Mouse (Mus musculus): Measurements from ENCODE around the gene Slc23a2.

Slc23a2 gene

DNA sequence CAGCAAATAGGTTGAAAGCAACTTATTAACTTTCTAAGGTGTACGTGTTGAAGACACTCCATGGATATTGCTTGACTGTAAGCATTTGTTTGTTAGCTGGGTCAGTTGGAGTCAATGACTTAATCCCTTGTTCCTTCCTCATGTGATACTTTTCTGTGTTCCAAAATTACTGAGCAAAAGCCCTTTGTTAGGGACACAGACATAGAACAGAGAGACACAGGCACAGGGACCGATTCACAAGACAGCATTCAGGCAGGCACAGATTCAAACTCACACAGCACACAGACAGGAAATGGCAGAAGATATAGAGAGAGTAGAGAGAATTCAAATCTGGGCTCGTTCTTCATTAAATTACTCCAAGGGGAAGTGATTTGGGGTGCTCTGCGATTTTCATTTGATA lies 97.5 kb downstream of the Slc23a2 start:
- no peak for DNase-seq (ENCODE audit: low read depth)

DNA sequence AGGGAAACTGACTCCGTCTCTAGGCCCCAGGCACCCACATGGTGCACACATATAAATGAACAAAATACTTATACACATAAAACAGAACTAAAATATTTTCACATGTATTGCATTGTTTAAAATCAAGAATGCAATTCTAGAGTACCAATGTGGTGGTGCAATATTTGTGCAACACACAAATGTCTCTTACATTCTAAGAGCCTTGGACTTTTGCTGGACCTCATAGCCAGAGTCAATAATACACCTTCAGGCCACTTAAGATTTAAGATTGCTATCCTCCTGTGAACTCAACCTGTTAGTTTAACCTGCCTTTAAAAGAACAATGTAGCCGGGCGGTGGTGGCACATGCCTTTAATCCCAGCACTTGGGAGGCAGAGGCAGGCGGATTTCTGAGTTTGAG lies 98.2 kb downstream of the Slc23a2 start:
- DNase-seq (ENCODE audit: low read depth): no peak

DNA sequence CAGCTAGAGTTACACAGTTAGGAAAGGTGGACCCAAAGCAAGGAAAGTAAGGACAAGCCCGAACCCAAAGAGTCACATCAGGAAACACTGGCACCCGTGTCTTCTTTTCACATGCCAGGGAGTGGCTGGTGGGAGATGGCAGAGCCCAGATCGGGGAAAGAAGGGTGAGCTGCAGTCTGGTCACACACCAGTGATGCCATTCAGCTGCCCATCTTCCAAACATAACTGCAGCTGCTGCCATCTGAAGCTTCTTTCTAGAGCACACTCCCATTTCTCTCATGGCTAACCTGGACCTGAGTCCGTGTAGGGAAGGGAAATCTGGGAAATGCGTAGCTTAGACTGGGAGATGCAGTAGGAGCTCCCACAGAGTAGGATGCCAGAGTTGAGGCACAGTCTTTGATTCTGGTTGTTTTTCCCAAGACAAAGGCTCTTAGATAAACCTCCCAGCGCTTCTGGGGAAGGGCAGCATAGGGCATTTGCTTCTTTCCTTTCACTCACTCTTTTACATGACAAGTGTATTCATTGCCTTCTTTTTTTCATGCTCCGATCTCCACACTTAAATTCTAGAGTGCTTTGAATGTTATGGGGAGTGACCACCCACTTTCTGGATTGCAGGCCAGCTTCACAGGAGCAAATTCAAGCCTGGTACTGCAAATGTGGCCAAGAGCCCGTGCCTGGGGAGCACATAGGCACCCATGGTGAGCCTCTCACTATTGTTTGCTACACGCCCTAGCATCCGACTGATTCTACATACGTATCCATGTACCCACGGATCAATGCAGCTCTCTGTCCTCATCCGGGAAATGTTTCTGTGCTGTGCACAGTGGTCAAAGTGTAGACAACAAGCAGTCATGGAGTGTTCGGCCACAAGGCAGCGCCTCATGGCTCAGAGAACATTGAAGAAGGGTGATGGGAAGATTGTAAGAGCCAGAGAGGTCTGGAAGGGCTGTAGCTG lies 100.3 kb downstream of the Slc23a2 start:
- no peak for DNase-seq (ENCODE audit: low read depth)

DNA sequence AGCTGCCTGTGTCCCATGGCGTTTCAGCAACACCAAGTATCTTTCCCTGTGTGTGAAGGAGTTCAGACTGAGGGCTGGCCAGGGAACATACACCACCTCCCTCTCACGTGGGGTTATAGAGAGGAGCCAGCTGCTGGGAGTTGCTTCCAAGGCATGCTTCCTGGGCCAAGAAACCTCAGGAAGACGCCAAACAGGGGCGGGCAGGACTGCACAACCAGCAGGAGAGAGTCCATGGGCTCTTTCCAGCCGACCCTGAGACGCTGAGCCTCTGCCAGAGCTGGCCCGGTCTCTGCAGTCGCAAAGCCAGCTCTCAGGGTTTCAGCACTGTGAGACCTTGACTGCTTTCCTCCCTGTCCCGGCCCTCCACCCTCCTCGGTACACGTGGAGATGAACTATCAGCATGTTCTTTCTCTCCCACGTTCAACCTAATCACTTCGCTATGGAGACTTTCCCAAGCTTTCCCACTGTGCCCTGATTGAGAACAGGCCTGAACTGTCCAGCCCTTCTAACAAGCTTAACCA lies 101.7 kb downstream of the Slc23a2 start:
- no peak for DNase-seq (ENCODE audit: low read depth)

DNA sequence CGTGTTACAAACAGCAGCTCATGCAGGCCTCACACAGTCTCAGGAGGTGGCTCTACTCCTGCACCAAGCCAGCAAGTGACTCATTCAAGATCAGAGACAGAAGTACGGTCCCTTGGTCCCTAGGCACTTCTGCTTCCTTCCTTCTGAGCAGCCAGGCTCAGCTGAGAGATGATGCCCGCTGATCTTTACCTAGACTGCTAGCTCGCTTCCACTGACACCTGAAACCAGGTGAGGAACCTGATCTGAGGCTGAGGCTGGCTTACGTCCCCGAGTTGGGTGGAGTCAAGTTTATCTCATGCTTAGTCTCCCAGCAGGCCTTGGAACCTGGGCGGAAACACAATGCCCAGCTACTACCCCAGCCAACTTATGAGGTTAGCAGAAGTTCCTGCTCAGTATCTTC lies 105.0 kb downstream of the Slc23a2 start:
- DNase-seq (ENCODE audit: low read depth): no peak

DNA sequence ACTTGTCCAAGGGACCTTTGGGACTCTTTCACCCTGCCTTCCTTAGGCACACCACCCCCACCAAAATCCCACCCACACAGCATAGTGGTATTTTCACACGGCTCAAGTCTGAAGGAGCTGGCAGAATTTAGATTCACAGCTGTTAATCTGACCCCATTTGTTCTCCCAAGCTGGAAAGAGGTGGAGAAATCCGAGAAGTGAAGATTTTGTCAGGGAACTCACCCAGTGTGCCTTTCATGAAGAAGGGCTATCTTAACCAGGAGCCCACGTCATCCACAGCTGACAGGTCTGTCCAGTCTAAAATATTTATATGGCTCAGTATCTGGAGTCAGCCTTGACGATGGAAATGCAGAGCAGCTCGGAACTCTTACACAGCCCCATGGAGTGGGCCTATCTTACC lies 108.6 kb downstream of the Slc23a2 start:
- no peak for DNase-seq (ENCODE audit: low read depth)

DNA sequence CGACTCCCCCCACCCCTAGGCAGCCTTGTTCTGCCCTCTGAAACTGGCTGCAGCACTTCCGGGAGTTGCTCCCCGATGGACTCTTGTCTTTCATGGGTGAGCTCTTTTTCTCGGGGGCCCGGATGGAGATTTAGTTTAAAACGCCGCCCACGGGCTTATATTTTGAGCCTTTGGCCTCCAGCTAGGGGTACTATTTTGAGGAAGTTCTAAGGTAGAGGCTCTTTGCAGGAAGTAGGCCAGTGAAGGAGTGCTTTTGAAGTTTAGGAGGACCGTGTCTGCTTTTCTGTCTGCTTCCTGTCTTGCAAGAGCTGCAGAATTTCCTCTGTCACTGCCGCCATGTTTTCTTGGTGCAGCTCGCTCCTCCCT lies 109.5 kb downstream of the Slc23a2 start:
- DNase-seq (ENCODE audit: low read depth): no peak

DNA sequence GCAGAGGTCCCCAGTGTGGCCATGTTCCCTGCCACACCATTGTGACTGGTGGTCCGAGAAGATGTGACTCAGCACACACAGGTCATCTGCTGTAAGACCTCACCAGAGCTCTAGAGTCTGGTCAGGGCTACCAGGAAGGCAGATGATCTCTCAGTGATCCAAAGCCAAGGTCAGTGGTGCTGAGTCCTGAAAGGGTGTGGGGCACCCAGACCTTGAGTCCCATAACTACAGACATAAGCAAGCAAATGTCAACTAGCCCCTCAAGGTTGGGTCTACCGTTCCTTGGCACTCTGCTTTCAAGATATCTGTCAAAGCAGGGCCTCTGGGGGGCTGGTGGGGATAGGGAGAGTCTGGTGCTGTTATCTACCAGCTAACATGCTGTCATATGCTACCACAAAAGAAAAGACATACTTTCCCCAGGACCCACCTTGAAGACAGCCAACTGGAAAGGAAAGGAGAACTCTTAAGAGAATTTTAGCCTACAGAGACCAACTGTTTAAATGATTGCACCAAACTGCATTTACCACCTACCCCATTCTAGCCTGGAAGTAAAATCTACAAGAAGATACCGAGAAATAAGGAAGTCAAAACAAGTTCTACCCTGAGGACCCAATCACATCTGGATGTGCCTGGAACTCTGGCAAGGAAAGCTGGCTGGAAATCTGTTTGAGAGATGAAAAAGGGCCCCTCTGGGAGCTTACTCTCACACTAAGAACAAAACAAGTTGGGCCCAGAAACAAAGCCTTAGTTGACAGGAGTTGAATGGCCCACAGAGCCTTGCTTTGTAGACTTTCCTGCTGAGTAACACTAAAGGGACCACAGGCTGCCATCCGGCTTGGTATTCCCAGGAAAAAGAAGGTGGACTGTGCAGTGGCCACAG lies 110.1 kb downstream of the Slc23a2 start:
- no peak for DNase-seq (ENCODE audit: low read depth)

DNA sequence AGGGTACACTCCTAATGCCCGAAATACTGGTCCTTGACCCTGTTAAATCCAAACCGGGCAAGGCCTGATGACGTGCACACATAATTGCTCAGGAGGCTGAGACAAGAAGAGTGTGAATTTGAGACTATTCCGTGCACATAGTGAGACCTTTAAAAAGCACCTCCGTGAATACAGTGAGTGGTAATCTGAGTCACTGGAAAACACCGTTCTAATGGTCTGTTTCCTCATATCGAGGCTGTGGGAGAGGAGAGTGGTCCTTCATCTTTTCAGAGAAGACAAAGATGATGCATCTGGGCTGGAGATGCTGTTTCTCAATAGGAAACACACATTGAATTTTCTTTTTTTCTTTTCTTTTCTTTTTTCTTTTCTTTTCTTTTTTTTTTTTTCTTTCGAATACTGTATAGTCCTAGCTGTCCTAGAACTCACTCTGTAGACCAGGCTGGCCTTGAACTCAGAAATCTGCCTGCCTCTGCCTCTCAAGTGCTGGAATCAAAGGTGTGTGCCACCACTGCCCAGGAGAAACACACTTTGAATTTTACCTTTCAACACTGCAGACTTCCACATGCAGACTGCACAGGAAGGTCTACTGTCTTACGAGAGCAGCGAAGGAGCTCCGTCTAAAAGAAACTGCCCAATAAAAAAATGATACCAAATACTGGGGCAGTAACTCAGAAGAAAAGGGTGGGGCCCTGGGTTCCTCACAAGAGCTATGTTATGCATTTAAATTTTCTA lies 113.4 kb downstream of the Slc23a2 start:
- DNase-seq (ENCODE audit: low read depth): no peak

DNA sequence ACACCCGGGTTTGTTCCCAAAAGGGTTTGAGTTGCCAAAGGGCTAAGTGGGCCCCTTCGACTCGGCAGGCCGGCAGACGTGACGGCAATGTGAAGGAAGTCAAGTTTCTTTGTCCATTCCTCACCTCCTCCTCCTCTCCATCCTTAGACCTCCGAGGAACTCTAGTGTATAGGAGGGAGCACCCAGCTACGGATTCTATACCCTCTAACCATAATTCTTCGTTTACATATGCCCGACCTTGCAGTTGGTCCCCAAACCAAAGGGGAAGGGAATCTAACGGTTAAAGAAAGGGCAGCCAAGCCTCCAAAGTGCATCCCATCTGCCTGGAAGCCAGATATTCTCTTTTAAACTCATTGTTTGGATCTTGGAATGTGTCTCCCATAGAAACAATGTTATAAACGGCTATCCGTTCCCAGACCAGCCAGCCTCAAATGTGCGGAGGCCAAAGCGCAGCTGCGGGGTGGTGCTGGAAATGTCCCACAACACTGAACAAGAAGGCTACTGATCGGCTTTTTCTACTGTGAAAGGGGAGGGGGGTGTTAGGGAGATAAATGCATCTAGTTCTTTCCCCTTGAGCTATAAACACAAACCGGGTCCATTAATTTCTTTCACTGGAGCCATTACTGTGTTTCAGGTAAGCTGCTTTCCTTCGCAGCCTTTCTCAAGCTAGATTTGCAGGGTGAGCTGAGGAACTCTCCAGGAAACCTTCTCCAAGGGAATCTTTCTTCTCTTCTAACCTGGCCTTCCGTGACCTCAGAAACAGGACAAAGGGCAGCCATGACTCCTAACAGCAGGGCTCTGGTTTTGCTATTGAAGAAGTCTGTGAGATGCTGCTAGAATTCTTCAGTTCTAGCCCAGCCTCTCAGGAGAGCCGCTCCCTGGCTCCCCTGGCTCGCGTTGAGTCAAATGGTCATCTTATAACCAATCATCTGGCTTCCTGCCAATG lies 114.2 kb downstream of the Slc23a2 start:
- no peak for DNase-seq (ENCODE audit: low read depth)

DNA sequence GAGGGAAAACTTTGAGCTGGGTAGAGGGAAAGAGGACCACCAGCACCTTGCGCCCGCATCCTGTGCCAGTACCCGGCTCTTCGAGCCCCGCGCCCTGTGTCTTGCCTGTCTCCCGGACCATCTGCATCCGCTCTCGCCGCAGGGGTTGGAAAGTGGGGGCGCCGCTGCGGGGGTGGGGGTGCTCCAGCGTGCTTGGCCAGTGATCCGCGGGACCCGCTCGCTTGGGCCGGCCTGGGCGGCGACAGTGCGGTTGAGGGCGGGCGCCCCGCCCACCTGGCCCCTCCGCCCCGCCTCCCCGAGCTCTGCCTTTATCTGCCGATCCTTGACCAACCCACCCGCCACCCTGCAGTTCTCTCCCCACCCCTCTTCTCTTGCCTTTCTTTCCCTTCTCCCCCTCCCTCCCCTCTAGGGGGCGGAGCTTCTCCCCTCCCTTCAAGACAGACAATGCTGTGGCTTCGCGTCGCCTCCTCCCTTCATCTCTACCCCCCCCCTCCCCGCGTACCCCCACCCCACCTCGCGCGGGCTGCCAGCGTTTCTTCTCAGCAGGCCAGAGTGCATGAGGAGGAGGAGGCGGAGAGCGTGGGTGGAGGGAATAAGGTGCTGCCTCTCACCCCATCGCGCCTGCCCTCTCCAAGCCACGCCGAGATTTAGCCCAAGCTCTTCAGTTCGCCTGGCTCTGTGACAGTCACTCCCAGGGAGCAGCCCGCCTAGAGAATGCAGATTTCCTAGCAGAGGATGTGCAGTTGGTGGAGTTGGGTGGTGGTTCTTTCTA lies 115.1 kb downstream of the Slc23a2 start, which contains the start of gene Rassf2:
TSS of gene Rassf2 (minus strand) at position 613 of the 772 bp plus-strand sequence.
- peak; percentile 53 for DNase-seq (ENCODE audit: low read depth)

DNA sequence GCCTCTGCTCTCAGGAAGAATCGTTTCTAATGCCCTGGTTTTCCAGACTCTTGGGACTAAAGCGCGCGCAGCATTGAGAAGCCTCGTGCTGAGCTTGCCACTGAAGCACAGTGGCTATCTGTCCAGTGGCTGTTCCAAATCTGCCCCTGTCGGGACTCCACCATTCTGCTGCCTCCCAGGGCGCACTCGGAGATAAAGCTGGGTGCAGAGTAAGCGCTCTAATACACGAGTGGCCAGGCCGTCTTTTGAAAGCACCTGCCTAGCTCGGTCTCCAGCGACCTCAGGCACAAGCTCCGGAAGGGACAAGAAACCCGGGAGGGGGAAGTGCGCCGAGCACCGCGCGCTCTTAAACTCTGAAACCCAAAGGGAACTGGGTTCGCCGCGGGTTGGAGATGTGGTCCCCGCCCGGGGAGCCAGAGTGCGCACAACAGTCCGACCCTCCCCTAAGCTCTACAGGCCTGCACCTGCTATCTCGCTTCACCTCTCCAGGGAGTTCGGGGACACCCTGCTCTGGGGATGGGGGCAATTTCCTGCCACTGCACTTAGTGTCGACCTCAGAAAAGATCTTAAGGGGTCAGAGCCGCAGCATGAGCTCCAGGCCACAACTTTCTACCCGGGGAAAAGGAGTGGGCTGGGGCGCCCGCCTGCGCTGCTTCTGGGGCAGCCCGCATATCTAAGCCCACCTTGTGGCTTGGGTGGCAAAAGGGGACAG lies 115.9 kb downstream of the Slc23a2 start:
- DNase-seq (ENCODE audit: low read depth): no peak

DNA sequence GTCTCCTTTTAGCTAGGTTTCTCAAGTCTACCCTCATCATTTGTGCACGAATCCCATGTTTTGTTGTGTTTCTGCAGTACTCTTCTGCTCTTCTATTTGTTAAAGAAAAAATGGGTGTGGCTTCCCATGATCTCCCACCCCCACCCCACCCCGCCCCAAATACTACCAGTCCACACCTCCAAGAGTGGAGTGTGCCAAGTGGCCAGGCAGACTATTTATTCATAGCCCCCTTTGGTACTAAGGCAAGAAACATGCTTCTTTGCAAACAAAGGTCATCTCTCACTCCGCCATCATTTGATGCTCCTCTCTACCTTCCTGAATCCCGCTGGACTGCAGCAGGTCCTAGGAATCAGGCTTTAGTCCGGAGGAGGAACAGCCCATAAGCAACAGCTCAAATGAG lies 116.8 kb downstream of the Slc23a2 start:
- DNase-seq (ENCODE audit: low read depth): no peak

DNA sequence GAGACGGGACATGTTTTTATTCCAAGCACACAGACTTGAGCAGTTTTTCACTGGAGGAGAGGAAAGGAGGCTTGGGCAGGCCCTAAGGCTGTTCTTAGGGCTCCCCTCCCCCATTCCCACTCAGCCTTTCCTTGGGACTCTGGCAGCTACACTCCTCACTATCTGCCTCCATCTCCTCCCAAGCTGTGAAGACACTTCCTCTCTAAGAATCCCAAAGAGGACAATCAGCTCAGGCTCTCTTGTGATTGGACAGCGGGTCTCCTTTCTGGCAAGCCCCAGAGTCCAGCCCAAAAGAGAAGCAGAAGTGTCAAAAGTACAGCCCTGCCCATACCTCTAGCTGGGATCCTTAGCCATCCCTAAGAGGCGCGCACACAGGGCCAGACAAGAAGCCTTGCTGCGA lies 117.5 kb downstream of the Slc23a2 start:
- no peak for DNase-seq (ENCODE audit: low read depth)

DNA sequence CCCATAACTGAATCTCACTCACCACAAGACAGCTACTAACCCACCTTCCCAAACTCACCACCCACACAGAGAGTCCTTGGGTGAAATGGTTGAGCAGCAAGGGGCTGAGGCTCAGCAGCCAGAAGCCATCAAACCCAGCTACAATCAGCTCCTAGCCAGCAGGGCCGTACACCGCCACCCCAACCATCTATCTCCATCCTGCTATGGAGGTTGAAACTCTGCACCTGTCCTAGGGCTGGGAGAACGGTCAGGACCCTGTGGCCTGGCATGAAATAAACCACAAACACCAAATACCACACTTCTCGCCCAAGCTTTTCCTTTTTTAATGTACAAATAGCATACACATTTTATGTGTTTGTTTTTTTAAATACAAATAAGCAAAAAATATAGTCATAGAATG lies 120.9 kb downstream of the Slc23a2 start:
- no peak for DNase-seq (ENCODE audit: low read depth)

DNA sequence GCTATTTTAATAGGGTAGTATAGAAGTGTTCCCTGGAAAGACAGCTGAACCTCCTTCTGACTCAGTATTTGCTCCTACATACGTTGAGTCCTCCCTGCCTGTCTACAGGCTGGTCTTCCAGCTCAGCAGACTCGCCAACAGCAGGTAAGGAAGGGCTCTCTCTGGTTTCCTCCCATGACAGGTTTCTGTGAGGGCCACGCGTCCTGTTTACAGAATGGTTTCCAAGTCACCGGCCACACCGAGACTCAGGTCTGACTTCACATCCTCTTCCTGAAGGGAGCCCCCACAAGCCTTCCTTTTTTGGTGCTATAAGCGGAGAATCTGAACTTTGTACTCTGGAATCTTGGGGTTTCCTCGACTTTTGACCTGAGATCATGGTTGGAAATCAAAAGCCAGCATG lies 122.3 kb downstream of the Slc23a2 start:
- DNase-seq (ENCODE audit: low read depth): no peak

DNA sequence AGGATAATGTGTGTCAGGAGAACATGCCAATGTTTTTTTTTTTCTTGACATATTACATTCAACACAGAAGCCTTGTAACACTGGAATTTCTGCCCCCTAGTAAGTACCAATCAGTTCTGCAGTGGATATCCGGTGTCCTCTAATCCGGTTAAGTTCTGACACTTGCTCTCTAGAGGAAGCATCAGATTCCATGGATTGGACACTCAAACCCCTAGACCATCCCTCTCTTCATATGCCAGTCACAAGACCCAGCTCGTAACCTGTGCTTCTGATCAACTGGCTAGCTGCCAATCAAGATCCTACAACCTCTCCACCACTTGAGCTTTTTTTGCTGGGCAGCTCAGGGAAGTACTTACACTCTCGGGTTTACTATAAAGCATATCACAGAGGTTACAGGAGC lies 123.3 kb downstream of the Slc23a2 start:
- DNase-seq (ENCODE audit: low read depth): no peak

DNA sequence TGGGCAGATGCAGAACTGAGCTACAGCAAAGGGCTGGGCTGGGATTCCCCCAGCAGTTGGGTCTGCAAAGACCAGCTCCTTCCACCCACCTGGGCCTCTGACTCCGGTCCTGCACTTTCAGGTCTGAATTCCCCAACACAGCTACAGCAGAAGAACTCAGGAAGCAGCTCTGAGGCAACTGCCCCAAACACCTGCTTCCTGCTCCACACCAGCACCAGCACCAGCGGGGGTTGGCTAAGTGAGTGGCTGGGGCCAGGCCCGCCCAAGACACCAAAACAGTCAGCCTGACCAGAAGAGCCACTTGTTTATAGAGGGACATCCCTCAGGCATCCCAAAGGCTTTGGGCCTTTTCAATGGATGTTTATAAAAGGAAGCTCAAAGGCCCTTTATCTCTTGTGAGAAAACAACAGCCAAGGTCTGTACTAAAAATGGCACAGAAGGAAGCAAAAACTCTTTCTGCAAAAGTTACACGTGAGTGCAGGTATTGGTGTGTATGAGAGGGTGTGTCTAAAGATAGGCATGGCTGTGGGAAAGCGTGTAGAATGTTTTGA lies 123.8 kb downstream of the Slc23a2 start:
- no peak for DNase-seq (ENCODE audit: low read depth)

DNA sequence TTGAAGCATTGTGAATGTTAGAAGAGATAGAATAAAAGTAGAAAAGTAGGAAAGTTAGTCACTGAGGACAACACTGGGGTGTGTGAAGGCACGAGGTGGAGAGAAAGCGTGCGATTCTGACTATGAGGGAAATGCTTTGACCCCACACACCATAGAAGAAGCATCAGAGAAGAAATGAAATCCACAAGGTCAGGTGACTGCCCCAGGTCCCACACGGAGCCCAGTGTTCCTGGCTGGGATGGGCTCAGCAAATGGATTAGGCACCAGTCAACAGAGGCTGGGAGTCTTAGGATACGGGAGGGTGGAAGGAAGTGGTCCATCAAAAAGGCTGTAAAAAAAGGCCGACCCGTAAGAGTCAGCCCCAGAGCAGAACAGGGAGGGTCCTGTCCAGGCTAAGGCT lies 124.5 kb downstream of the Slc23a2 start:
- no peak for DNase-seq (ENCODE audit: low read depth)

Data from c-Kit-positive CD71-positive TER-119-negative erythroid progenitor cells, embryonic 14.5 days (primary cell).